Mouse (Mus musculus) mouse trophoblast stem cell (cell line): ENCODE data around the gene Abcb6.

ENCODE experiments used
- in situ Hi-C, 2 experiments: fragments of 300-500 bp; cut with MseI, MboI; formaldehyde crosslinking; loops; 2 replicates in 1 of 2; 3 replicates in 1 of 2; pipeline ENCODE4 v1.15.1; 2025

Gene Abcb6

DNA sequence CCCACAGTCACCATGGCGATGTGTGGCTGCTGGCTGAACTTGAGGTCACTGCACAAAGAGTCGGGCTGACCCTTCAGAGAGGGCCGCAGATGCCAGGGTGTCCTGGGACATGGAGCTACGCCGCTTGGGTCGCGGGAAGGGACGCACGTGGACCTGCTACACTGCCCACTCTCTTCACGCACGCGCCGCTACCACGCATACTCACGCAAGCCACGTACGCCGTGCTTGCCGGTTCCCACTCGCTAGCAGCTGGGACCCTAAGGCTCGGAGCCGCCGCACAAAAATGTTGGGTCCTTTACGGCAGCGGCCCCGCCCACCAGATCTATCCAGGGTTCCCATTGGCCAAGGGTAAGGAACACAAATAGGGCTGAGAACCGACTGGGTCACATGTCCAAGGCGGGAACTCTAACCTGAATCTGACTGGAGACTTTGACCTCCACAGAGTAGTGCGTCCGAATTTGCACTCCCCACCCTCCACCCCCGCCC is at the start of gene Abcb6:
TSS of gene Abcb6 (minus strand) at position 288 of the 486 bp plus-strand sequence.
- in situ Hi-C loops = no loop called here

DNA sequence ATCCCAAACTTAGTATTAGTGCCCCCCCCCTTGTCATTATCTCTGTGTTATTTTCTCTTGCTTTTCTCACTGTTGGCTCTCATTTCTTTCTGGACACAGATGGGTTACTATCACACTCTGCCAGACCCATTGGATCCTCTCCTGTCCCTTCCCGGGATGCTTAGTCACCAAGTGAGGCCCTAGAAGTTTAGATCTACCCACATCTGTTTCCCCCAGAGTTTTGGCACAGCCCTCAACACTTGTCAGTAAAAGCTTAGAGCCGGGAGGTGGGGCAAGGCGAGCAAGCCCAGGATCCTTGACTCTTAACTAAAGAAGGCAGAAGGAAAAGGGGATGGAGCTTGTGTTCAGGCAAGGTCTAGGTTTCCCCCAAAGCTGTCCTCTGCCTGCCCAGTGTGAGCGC is 49.0 kb upstream of the Abcb6 start:
- in situ Hi-C loops = no loop called here

DNA sequence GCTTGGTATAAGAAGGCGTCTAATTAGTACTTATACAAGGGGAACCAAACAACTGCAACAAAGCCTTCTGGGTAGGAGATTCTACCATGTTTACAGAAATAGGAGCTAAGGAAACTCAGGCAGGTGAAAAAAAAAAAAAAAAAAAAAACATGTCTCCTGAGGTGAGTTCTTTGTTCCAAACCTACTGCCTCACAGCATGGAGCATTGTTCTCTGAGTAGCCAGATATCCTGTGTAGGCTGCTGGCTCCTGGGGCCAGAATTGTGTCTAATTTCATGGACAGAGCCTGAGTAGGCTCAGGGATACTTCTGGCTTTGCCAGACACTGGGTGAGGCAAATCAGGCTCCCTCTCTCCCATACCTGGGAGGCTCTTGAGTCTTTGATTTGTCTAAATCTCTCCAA is 47.5 kb upstream of the Abcb6 start:
- in situ Hi-C loops = no loop called here

DNA sequence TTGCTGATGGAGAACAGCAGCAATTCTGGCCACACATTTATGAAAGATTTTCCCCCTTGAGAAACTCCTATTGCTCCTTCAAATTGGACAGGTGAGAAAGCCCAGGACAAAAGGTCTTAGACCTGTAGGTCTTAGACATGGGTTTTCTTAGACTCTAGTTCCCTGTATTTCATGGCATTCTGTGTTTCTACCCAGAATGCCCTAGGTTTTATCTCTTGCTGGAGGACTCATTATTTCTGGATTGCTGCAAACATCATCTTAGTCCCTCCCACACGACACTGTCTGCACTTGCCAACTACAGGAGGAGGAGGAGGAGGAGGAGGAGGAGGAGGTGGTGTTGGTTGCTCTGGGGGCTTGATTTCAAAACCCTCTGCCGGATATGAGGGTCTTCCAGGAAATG is 45.9 kb upstream of the Abcb6 start:
- in situ Hi-C loops = no loop called here

DNA sequence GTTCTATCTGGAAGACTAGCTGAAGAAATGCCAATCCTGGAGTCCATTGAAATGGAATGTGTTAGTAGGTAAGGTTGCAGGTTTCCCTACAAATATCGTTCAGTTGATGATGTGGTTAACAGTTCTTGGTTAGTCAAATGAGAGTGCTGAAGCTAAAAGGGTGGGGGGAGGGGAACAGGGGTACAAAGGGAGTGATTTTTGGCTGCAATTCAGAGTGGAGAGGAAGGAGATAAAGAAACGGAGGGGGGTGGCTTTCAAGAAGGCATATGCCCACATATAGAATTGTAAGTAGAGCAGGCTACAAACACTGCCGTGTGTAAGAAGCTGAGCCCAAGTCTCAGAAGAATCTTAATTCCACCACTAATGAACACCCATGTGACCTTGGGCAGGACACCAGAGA is 45.3 kb upstream of the Abcb6 start:
- in situ Hi-C loops = no loop called here

DNA sequence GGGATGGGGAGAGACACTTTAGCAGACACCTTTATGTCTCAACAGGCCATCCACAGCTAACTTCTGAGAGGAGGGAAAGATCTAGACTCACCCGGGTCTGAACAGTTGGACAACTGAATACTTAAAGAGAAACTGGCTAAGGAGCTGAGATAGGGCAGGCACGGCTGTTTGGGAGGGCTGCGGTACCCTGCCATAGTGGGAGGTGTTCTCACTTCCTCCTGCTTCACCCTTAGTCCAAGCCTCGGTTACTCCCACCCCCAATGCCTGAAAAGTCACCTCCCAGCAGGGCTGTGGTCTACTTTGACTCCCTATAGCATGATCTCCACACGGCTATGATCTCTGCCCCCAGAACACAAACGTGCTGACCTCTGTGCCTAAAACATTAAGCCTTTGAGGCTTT is 43.3 kb upstream of the Abcb6 start:
- in situ Hi-C loops = no loop called here

DNA sequence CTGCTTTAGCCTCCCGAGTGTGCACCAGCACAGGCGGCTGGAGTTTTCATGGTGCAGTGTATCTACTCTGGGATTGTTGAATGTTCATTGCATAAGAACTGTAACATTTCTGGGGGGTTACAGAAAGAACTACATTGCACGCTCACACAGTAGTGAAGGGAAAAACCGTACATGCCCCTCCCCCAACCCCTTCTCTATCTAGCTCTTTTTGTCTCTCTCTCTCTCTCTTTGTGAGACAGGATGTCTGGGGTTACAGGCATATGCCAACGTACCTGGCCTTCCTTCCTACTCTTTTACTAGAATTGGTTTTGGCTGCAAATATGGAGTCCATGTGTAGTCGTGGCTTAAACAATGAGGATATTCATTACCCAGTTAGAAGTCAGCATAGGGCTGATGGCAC is 42.7 kb upstream of the Abcb6 start:
- in situ Hi-C loops = no loop called here

DNA sequence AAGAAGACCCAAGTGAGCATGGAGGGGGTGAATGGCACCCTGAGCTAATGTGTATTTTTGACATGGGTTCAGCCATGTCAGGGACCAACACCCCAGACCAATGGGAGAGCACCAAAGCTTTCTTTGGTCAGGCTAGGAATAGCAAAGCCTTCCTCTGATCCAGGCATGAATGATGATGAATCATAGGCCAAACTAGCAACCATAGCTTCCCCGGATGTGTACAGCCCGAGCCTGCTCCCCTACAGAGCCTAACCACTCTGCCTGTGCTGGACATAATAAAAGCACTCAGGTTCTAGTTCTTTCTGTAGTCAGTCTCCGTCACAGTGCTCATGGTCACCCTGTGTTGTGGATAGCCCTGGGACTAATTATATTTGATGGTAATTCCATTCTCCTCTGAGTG is 41.3 kb upstream of the Abcb6 start:
- in situ Hi-C loops = no loop called here

DNA sequence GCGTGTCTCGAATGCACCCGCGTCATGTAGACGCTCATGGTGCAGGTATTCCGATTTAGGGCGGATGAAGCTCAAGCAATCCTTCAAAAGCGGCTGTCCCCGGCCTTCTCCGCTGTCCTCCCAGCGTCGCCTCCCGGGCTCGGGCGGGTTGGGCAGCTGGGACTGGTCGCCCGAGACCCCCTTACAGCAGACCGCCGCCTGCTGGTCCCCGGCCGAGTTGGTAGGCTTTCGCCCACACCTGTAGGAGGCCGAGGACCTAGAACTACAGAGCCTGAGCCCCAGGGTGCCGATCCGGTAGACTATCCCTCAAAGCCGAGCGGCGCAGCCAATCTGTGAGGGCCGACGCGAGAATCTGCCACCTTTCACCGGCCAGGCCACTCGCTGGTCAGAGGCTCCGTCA is 39.3 kb upstream of the Abcb6 start, which contains the start of gene Tuba4a:
TSS of gene Tuba4a (minus strand) at position 335 of the 400 bp plus-strand sequence.
- in situ Hi-C loops = no loop called here

DNA sequence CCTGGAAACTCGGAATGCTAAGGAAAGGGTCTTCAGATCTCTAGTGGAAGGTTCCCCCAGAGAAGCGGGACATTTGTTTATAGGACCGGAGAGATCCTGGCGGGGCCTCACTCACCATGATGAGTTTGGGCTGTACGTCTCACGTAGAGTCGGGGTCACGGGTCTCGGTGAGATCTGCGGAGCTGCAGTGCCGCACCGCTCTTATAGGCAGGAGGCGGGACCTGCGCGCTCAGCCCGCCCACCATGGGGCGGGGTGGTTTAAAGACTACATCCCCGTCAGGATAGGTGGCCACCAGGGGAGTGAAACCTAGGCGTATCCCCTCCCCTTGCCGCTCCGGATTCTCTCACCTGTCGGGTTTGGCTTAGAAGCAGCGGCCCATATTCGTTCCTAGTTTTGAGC is 38.9 kb upstream of the Abcb6 start:
- in situ Hi-C loops = no loop called here

DNA sequence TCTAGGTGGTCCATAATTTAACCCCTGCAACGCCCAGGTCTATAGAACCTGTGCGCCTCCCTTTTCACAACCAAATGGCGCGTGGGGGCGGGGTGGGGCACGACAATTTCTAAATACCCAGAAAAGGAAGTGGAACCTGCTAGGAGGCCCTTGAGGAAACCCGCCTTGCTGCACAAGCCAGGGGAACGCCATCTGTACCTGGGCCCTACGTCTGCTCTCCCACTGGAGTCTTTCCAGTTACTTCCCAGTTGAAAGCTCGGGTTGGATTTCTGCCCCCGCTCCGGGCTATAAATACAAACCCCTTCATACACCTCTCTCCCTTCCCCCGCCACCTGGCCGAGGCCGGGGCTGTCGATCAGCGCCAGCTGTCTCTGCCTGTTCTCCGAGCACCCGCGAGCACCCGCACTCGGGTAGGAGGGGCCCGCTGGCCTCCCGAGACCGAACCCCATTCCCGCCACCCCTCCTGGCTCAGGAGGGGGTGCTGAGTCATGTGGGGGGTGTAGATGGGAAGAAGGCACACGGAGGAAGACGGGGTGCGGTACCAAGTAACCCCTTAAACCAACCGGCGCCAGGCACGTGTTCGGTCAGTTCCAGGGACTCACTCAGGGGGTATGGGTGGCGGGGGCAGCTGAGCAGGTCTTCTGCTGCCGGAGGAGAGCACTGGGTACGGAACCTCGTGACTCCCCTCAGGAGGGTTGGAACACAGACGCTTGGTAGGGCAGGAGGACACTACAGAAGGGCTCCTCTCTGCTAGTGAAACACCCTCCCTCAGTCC is 38.2 kb upstream of the Abcb6 start:
- in situ Hi-C loops = no loop called here

DNA sequence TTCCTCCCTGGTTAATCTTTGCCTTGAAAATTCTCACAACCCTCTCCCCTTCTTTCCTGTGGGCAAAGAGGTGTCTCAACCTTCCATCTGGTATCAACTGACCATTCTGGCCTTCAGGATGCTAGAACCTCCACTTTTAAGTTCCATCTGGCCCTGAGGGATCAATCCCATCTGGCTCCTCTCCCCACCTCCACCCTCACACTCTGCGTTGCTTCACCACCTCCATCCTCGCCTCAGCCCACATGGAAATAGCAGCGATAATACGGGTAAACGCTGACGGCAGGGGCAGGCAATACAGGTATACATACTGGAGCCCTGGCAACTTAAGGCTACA is 37.7 kb upstream of the Abcb6 start:
- in situ Hi-C loops = no loop called here

DNA sequence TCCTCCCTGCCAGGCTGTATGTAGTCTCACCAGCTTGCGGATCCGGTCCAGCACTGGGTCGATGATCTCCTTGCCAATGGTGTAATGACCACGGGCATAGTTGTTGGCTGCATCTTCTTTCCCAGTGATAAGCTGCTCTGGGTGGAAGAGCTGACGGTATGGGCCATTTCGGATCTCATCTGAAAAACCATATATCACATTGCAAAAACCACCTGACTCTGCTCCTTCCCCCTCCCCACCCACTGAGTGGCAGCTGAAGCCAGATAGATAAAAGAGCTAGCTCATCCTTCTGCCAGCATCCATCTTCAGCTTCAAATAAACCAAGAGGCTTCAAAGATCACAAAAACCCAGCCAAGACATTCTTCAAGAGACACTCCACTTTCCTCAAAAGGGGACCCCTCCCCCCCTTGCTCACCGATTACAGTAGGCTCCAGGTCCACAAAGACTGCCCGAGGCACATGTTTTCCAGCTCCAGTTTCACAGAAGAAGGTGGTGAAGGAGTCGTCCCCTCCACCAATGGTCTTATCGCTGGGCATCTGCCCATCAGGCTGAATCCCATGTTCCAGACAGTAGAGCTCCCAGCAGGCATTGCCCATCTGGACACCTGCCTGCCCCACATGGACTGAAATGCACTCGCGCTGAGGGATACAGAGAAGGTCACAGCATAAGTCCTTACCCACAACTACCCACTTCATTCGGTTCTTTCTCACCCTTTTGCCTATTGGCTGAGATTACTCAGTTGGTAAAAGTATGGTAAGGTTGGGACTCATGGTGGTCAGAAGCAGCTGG is 36.8 kb upstream of the Abcb6 start:
- in situ Hi-C loops = no loop called here

DNA sequence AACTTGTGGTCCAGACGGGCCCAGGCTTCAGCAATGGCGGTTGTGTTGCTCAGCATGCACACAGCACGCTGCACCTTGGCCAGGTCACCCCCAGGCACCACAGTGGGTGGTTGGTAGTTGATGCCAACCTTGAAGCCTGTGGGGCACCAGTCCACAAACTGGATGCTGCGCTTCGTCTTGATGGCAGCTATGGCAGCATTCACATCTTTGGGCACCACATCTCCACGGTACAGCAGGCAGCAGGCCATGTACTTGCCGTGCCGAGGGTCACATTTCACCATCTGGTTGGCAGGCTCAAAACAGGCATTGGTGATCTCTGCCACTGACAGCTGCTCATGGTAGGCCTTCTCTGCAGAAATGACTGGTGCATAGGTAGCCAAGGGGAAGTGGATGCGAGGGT is 35.6 kb upstream of the Abcb6 start:
- in situ Hi-C loops = no loop called here

DNA sequence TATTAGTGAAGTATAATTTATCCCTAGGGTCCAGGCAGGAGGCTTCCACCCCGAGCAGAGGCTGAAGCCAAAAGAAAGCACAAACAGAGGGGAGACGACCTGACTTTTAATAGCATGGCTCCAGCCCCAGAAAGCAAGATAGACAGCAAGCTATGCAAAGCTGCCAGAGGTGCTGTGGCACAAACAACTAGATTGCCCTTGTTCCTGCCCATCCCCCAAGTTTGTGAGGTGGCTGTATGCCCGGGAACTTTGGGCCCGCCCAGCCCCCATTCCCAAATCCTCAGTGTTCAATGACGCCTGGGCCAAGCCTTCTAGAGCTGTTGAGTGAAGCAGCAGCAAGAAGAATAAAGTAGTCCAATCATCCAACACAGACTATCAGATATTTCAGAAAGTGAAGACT is 34.7 kb upstream of the Abcb6 start:
- in situ Hi-C loops = no loop called here

DNA sequence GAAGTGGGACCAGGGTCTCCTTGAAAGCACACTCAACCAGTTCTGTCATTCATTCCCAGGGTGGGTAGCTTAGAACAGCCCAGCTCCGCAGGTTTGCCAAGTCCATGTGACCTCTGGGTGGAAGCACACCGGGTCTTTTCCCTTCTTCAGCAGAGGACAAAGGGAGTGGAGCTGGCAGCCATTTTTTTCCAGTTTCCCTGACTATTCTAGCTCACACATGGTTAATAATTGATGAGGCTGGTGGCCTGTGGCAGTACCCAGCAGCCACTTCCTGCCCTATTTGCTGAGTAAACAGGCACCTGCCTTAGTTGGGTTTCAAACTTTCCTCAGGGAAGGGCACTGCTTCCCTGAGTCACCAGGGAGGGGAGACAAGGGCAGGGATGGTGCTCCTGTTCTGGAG is 34.2 kb upstream of the Abcb6 start:
- in situ Hi-C loops = no loop called here

DNA sequence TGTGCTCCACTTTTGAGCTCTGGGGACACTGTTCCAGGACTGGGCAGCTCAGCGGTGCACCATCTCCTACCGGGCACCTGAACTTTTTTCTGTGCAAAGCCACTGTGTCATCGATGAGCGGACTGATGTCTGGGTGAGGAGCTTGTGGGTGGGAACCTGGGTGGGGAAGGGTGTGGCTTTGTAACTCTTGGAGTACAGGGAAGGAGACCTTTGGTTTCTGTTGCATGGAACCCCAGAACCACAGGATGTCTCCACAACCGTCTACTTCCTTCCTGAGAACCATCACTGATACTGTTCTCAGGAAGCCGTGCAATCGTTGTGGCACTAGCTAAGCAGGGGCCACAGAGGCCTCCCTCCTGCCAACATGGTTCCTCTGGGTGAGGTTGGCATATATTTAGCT is 32.9 kb upstream of the Abcb6 start:
- in situ Hi-C loops = no loop called here

DNA sequence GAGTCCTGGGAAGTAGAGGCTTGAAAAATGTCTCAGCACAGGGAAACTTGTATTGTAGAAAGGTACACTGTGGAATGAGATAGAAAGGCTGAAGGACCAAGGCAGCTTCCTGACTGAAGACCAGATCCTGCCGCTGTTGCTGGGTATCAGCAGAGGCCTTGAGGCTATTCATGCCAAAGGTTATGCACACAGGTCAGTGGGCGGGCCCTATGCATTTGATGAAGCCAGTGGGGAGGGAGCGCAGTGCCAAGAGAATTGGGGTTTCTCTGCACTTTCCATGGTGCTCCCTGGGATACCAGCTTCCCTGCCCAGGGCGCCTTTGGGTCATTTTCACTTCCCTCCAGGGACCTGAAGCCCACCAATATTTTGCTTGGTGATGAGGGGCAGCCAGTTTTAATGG is 32.4 kb upstream of the Abcb6 start:
- in situ Hi-C loops = no loop called here

DNA sequence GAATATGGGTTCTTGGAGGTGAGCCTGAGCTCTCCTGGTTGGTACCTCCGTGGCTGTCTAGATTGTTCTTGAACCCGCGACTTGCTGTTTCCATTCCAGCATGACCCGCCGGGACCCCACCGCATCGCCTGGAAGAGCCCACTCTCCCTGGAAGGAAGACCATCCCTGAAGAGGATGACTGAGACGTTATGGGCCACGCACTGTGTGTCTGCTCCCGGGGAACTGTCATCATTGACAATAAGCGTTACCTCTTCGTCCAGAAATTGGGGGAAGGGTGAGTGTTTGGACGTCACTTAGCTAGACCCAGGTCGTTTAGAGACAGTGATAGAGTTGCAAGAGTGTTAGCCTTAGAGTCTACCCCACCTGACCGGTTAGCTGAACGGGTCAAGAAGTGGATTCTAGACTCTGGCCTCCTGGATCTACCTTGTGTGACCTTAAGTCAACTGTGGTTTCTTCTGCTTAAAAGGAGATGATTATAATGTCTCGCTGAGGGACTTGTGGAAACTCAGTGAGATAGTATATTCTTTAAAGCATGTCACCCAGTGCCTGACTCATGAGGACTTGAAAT is 31.0 kb upstream of the Abcb6 start:
- in situ Hi-C loops = no loop called here

DNA sequence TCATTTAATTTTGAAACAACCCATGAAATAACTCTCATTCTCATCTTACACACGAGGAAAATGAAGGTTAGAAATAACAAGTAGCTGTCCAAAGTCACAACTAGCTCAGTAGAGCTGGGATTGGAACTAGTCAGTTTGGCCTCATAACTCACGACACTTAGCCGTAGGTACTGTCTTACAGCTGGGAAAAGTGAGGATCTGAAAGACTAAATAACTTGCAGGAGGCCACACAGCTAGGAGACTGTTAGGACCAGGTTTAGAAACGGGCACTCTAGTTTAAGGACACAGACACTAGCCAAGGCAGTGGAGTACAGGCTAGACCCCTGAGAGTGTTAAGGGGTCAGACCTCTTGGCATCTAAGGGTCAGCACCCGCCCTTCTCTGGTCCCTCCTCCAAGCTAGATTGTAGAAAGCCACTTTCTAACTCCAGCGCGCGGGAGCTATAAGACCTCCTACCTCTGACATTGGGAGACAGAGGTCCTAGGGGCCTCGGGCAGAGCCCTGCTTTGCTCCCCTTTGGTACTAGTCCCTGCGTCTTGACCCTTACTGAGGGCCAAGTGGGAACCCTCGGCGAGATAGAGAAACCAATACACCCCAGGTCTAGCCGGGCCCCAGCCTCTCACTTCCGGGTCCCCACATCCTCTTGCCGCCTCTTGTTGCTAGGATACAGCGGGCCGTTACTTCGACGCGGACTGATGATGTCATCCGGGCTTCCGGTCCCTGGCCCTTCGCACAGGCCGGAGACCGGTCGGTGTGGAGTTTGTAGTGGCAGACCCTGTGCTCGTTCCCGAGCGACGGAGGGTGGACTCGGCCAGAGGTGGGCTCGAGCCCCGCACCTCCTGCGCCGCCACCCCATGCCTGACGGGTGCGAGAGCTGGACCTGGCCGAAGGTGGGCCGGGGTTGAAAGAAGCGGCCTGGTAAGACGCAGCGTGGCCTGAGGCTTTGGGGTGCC is 30.2 kb upstream of the Abcb6 start, which contains the start of the genes Glb1l and Stk16:
TSS of gene Glb1l (minus strand) at position 678 of the 952 bp plus-strand sequence.
TSS of gene Stk16 (plus strand) at position 703 of the 952 bp plus-strand sequence.
- in situ Hi-C loops = no loop called here

DNA sequence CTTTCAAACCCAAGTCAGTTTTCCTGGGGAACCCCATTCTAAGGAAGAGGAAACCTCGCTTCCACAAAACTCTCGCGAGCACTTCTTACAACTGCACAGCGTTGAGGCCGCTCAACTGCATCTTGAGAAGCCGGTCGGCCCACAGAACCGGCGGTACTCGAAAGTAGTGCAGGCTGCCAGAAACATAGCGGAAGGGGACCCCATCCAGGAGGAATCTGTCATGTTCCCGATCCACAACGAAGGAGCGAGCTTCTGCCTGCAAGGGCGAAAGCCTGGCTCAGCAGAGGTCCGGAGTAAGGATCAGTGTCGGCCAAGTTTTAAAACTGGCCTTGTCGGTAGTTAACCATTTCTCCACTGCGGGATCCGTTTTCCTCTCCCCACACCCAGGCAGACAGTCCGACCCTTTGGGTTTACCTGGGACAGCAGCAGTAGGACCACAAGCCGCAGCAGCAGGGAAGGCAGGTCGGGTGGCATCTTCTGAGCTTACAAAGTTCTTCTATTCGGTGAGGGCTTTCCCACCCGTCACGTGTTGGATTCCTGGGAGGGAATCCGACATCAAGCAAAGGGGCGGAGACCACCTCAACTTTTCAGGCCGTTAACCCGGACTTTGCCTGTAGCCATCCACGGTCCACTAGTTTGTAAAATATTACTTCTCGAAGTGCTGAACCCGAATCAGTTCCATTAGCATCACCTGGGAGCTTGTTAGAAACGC is 28.9 kb upstream of the Abcb6 start:
- in situ Hi-C loops = no loop called here
